Comparison of ENCODE assay signal across 26 mouse cellular contexts in the genomic region with DNA sequence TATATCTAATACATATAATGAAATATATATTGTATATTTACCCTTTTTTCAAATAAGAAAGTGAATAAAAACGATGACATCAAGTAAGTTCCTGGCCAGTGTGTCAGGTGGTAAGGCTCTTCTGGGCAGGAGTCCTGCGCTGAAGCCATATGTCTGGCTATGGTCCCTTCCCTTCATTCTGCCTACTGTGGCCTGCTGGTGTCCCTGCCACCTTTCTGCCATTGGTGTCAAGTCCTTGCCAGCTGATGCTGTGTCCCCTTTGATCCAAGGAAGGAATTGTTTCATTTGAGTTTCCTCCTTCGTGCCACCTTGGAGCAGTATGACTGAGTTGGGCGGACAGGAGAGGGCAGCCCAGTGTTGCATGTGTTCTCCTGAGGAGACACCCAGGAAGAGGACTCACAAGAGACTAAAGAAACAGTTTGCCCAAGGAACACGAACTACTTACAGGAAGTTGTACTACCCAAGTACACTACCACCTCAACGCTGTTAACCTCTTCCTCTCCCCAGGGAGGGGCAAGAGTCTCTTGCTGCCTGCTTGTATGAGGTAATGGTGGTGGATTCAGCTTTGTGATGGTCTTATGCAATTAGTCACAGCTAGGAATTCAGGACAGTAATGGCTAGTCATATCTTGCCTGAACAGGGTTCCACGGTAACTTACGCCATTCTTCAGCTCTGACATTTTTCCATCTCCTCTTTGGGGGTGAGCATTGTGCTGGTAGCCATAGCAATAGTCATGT. TPM values are rescaled to one million over a fixed set of nuclear protein-coding genes. Genes with fewer than 3 reads are reported as not detected.
DNase-seq lines count a peak whose midpoint lies in the region; ATAC-seq and TF ChIP-seq lines count a peak whose summit lies in the region.
"Had no signal": no experiment of that assay in that cellular context is flagged by ENCODE, and none has a peak within 500 bp of the region (broad histone marks: within the 10 kb centered on the region; RNA-seq: fewer than 3 reads in every experiment).

No protein-coding gene starts in this region.

- H3K27ac ChIP-seq in kidney, postnatal 0 days: no peak overlapping the region
- no peak overlapping the region for H3K27ac ChIP-seq in kidney, embryonic 16.5 days (ENCODE audit: low read length)
- no peak overlapping the region for H3K27ac ChIP-seq in forebrain, postnatal 0 days (ENCODE audit: low read depth, low read length)
- H3K27ac ChIP-seq: embryonic facial prominence, embryonic 15.5 days; forebrain, embryonic 15.5 days; heart, embryonic 15.5 days; hindbrain, embryonic 13.5 days; liver, embryonic 14.5 days; lung, embryonic 15.5 days; midbrain, embryonic 10.5 days had no signal

- H3K36me3 ChIP-seq in kidney, postnatal 0 days (ENCODE audit: insufficient read depth, low read length): peaks cover 24% of the 10 kb centered on the region
- H3K36me3 ChIP-seq in kidney, embryonic 16.5 days (ENCODE audit: insufficient read depth, low read length): peaks cover 15% of the 10 kb centered on the region
- H3K36me3 ChIP-seq in forebrain, postnatal 0 days (ENCODE audit: insufficient read depth): peaks cover 50% of the 10 kb centered on the region

- H3K27me3 ChIP-seq in kidney, postnatal 0 days (ENCODE audit: insufficient read depth, low read length): no peaks in the 10 kb centered on the region
- no peaks in the 10 kb centered on the region for H3K27me3 ChIP-seq in kidney, embryonic 16.5 days (ENCODE audit: insufficient read depth, low read length)
- no peaks in the 10 kb centered on the region for H3K27me3 ChIP-seq in forebrain, postnatal 0 days (ENCODE audit: insufficient read depth, low read length)
- H3K27me3 ChIP-seq: embryonic facial prominence, embryonic 15.5 days; forebrain, embryonic 15.5 days; heart, embryonic 15.5 days; hindbrain, embryonic 13.5 days; lung, embryonic 15.5 days had no signal

- intact Hi-C loops in left cerebral cortex, postnatal 14 days (cut with DNase I): no loop called here

- H3K4me1 ChIP-seq in kidney, postnatal 0 days (replicated peaks; ENCODE audit: insufficient read depth, low read length): peaks cover 3% of the 10 kb centered on the region; the same call in 1 of the 2 replicates
- H3K4me1 ChIP-seq in kidney, embryonic 16.5 days (ENCODE audit: insufficient read depth, low read length): 0 out of 2 replicates have a peak, but pooled peaks cover 2% of the 10 kb centered on the region
- no peaks in the 10 kb centered on the region for H3K4me1 ChIP-seq in forebrain, postnatal 0 days (ENCODE audit: insufficient read depth)
- H3K4me1 ChIP-seq: embryonic facial prominence, embryonic 15.5 days; forebrain, embryonic 15.5 days; lung, embryonic 15.5 days; midbrain, embryonic 10.5 days had no signal

- no peak overlapping the region for H3K9ac ChIP-seq in kidney, postnatal 0 days (ENCODE audit: low read depth, low read length)
- no peak overlapping the region for H3K9ac ChIP-seq in kidney, embryonic 16.5 days (replicated peaks; ENCODE audit: low read length)
- H3K9ac ChIP-seq in forebrain, postnatal 0 days: no peak overlapping the region
- H3K9ac ChIP-seq: embryonic facial prominence, embryonic 15.5 days; forebrain, embryonic 15.5 days; heart, embryonic 15.5 days; hindbrain, embryonic 13.5 days; liver, embryonic 14.5 days; lung, embryonic 15.5 days had no signal

- TF ChIP-seq CTCF in kidney, postnatal 0 days (IDR thresholded peaks at IDR 0.05; ENCODE audit: low read depth): peak; percentile 5; the same call in 1 of the 2 replicates
- TF ChIP-seq CTCF in forebrain, postnatal 0 days (IDR thresholded peaks at IDR 0.05; ENCODE audit: low read depth): no peak

- H3K9me3 ChIP-seq in kidney, postnatal 0 days (replicated peaks; ENCODE audit: low read length): no peaks in the 10 kb centered on the region
- H3K9me3 ChIP-seq in kidney, embryonic 16.5 days (ENCODE audit: low read length): no peaks in the 10 kb centered on the region
- H3K9me3 ChIP-seq in forebrain, postnatal 0 days (ENCODE audit: low read length): no peaks in the 10 kb centered on the region
- H3K9me3 ChIP-seq: embryonic facial prominence, embryonic 15.5 days; forebrain, embryonic 15.5 days; G1E; heart, embryonic 15.5 days; hindbrain, embryonic 13.5 days; lung, embryonic 15.5 days; midbrain, embryonic 10.5 days had no signal

- no peak overlapping the region for H3K4me2 ChIP-seq in kidney, postnatal 0 days (ENCODE audit: low read length)
- H3K4me2 ChIP-seq in kidney, embryonic 16.5 days (replicated peaks; ENCODE audit: low read depth, low read length): no peak overlapping the region
- no peak overlapping the region for H3K4me2 ChIP-seq in forebrain, postnatal 0 days (ENCODE audit: low read depth)
- H3K4me2 ChIP-seq: embryonic facial prominence, embryonic 15.5 days; forebrain, embryonic 15.5 days; heart, embryonic 15.5 days; hindbrain, embryonic 13.5 days; lung, embryonic 15.5 days had no signal

- no peak for ATAC-seq in kidney, postnatal 0 days (replicated peaks; ENCODE audit: low FRiP score, low read depth)
- ATAC-seq in kidney, embryonic 16.5 days (ENCODE audit: low FRiP score, low TSS enrichment): no peak
- peak; percentile 76 for ATAC-seq in granulocyte monocyte progenitor cell, adult 5-6 weeks (replicated peaks; ENCODE audit: poor library complexity, severe bottlenecking)
- no peak for ATAC-seq in forebrain, postnatal 0 days
- no peak for ATAC-seq in megakaryocyte, adult 5-6 weeks (ENCODE audit: poor library complexity, severe bottlenecking)
- ATAC-seq: forebrain, embryonic 15.5 days; inflammation-experienced regulatory T-cells, adult 6 months; midbrain, embryonic 16.5 days had no signal

- 84% methylated on average over 8 of the region's 8 CpGs for WGBS in kidney, postnatal 0 days
- 88% methylated on average over 8 of the region's 8 CpGs for WGBS in kidney, embryonic 16.5 days
- 90% methylated on average over 8 of the region's 8 CpGs for WGBS in forebrain, postnatal 0 days

- no peak for DNase-seq in kidney, postnatal 0 days (ENCODE audit: low spot score)
- DNase-seq in brain, adult 2 months (ENCODE audit: low read depth, low spot score): peak; percentile 85
- peak; percentile 63 to 72 for DNase-seq in cerebellum, postnatal 10 days
- no peak for DNase-seq in forebrain, postnatal 0 days
- DNase-seq in left cerebral cortex, postnatal 14 days (ENCODE audit: low spot score in 2 of 2): no peak
- DNase-seq: adrenal gland, adult 2 months; gastrocnemius, postnatal 25 days; heart, postnatal 36 days; kidney, adult 18-20 months; kidney, postnatal 10 days; layer of hippocampus, postnatal 36 days; lung, postnatal 4 days; thymus, postnatal 25 days had no signal

- no peak overlapping the region for H3K4me3 ChIP-seq in kidney, postnatal 0 days (replicated peaks; ENCODE audit: low read depth, low read length)
- H3K4me3 ChIP-seq in kidney, embryonic 16.5 days (ENCODE audit: low read length): no peak overlapping the region
- no peak overlapping the region for H3K4me3 ChIP-seq in forebrain, postnatal 0 days (ENCODE audit: low read depth, low read length)
- H3K4me3 ChIP-seq: embryonic facial prominence, embryonic 15.5 days; forebrain, embryonic 15.5 days; heart, embryonic 15.5 days; hindbrain, embryonic 13.5 days; lung, embryonic 15.5 days; midbrain, embryonic 10.5 days had no signal

RNA-seq across cellular contexts. Expression of gene Rasl10a, which starts 15.1 kb away (rescaled TPM):
- polyA plus RNA-seq in kidney, postnatal 0 days (2015; fragmentation: Nextera tagmentation; extraction: Ambion mirVana): 1.9 and 2.7 TPM in 2 replicates
- 2.9 and 3.0 TPM in 2 replicates for polyA plus RNA-seq in kidney, embryonic 16.5 days (2015; fragmentation: Nextera tagmentation; extraction: Ambion mirVana)
- total RNA-seq in granulocyte monocyte progenitor cell, adult 5-6 weeks (2014; fragmentation: Nextera tagmentation): not detected in 2 replicates
- total RNA-seq in granulocyte monocyte progenitor cell, adult 5-6 weeks (2017): not detected in 2 replicates
- 2.3 and 6.8 TPM in 2 replicates for total RNA-seq in forebrain, postnatal 0 days (2014; rRNA removed)
- polyA plus RNA-seq in forebrain, postnatal 0 days (2015; fragmentation: Nextera tagmentation; extraction: Ambion mirVana): 4.5 and 5.3 TPM in 2 replicates
- total RNA-seq in megakaryocyte, adult 5-6 weeks (2015): not detected in 2 replicates
- total RNA-seq in megakaryocyte, adult 5-6 weeks (2017): not detected in 2 replicates
- total RNA-seq in left cerebral cortex, postnatal 14 days (2021): 10 to 100 TPM; 61.7 to 63.2 TPM
- total RNA-seq: gastrocnemius, postnatal 25 days had no signal
- polyA plus RNA-seq: inflammation-experienced regulatory T-cells, adult 6 months had no signal

RNA-seq across cellular contexts. Expression of gene Gas2l1, which starts 22.3 kb away (rescaled TPM):
- polyA plus RNA-seq in kidney, postnatal 0 days (2015; fragmentation: Nextera tagmentation; extraction: Ambion mirVana): 27.2 and 30.3 TPM in 2 replicates
- polyA plus RNA-seq in kidney, embryonic 16.5 days (2015; fragmentation: Nextera tagmentation; extraction: Ambion mirVana): 28.4 and 28.7 TPM in 2 replicates
- 1.0 TPM in 1 of 2 replicates, not detected in the other for total RNA-seq in granulocyte monocyte progenitor cell, adult 5-6 weeks (2014; fragmentation: Nextera tagmentation)
- total RNA-seq in granulocyte monocyte progenitor cell, adult 5-6 weeks (2017): 1.2 and 1.3 TPM in 2 replicates
- total RNA-seq in forebrain, postnatal 0 days (2014; rRNA removed): 25.9 and 30.7 TPM in 2 replicates
- 18.7 and 23.3 TPM in 2 replicates for polyA plus RNA-seq in forebrain, postnatal 0 days (2015; fragmentation: Nextera tagmentation; extraction: Ambion mirVana)
- total RNA-seq in megakaryocyte, adult 5-6 weeks (2015): 1.5 and 2.4 TPM in 2 replicates
- total RNA-seq in megakaryocyte, adult 5-6 weeks (2017): 0.89 and 1.1 TPM in 2 replicates
- 10 to 100 TPM; 60.9 to 70.2 TPM for total RNA-seq in left cerebral cortex, postnatal 14 days (2021)

RNA-seq across cellular contexts. Expression of gene Rhbdd3, which starts 55.9 kb away (rescaled TPM):
- 26.8 and 28.3 TPM in 2 replicates for polyA plus RNA-seq in kidney, postnatal 0 days (2015; fragmentation: Nextera tagmentation; extraction: Ambion mirVana)
- polyA plus RNA-seq in kidney, embryonic 16.5 days (2015; fragmentation: Nextera tagmentation; extraction: Ambion mirVana): 35.1 and 39.0 TPM in 2 replicates
- total RNA-seq in granulocyte monocyte progenitor cell, adult 5-6 weeks (2014; fragmentation: Nextera tagmentation): 20.0 and 25.8 TPM in 2 replicates
- total RNA-seq in granulocyte monocyte progenitor cell, adult 5-6 weeks (2017): 15.7 and 42.7 TPM in 2 replicates
- total RNA-seq in forebrain, postnatal 0 days (2014; rRNA removed): 31.0 and 34.5 TPM in 2 replicates
- polyA plus RNA-seq in forebrain, postnatal 0 days (2015; fragmentation: Nextera tagmentation; extraction: Ambion mirVana): 33.3 and 36.6 TPM in 2 replicates
- 2.6 and 6.0 TPM in 2 replicates for total RNA-seq in megakaryocyte, adult 5-6 weeks (2015)
- total RNA-seq in megakaryocyte, adult 5-6 weeks (2017): 11.5 and 14.5 TPM in 2 replicates
- total RNA-seq in left cerebral cortex, postnatal 14 days (2021): 10 to 100 TPM; 21.7 to 24.6 TPM

RNA-seq across cellular contexts. Expression of gene Ap1b1, which starts 56.2 kb away (rescaled TPM):
- polyA plus RNA-seq in kidney, postnatal 0 days (2015; fragmentation: Nextera tagmentation; extraction: Ambion mirVana): 54.5 and 61.6 TPM in 2 replicates
- 76.9 and 79.1 TPM in 2 replicates for polyA plus RNA-seq in kidney, embryonic 16.5 days (2015; fragmentation: Nextera tagmentation; extraction: Ambion mirVana)
- 44.9 and 46.4 TPM in 2 replicates for total RNA-seq in granulocyte monocyte progenitor cell, adult 5-6 weeks (2014; fragmentation: Nextera tagmentation)
- 23.4 and 35.8 TPM in 2 replicates for total RNA-seq in granulocyte monocyte progenitor cell, adult 5-6 weeks (2017)
- 84.7 and 95.6 TPM in 2 replicates for total RNA-seq in forebrain, postnatal 0 days (2014; rRNA removed)
- polyA plus RNA-seq in forebrain, postnatal 0 days (2015; fragmentation: Nextera tagmentation; extraction: Ambion mirVana): 64.8 and 78.8 TPM in 2 replicates
- 38.8 and 39.4 TPM in 2 replicates for total RNA-seq in megakaryocyte, adult 5-6 weeks (2015)
- total RNA-seq in megakaryocyte, adult 5-6 weeks (2017): 37.0 and 38.3 TPM in 2 replicates
- total RNA-seq in left cerebral cortex, postnatal 14 days (2021): 100 to 1,000 TPM; 138 to 142 TPM

RNA-seq across cellular contexts. Expression of gene Ewsr1, which starts 56.3 kb away (rescaled TPM):
- 477 and 504 TPM in 2 replicates for polyA plus RNA-seq in kidney, postnatal 0 days (2015; fragmentation: Nextera tagmentation; extraction: Ambion mirVana)
- polyA plus RNA-seq in kidney, embryonic 16.5 days (2015; fragmentation: Nextera tagmentation; extraction: Ambion mirVana): 859 and 884 TPM in 2 replicates
- 342 and 407 TPM in 2 replicates for total RNA-seq in granulocyte monocyte progenitor cell, adult 5-6 weeks (2014; fragmentation: Nextera tagmentation)
- total RNA-seq in granulocyte monocyte progenitor cell, adult 5-6 weeks (2017): 626 and 725 TPM in 2 replicates
- total RNA-seq in forebrain, postnatal 0 days (2014; rRNA removed): 271 and 355 TPM in 2 replicates
- 362 and 390 TPM in 2 replicates for polyA plus RNA-seq in forebrain, postnatal 0 days (2015; fragmentation: Nextera tagmentation; extraction: Ambion mirVana)
- 129 and 153 TPM in 2 replicates for total RNA-seq in megakaryocyte, adult 5-6 weeks (2015)
- 326 and 348 TPM in 2 replicates for total RNA-seq in megakaryocyte, adult 5-6 weeks (2017)
- total RNA-seq in left cerebral cortex, postnatal 14 days (2021): 100 to 1,000 TPM; 288 to 295 TPM

Comparison
In these comparisons a context has a peak if more than half of its experiments do, and no peak if none do; other contexts are left out.
1. DNase-seq: peak in brain, adult 2 months (single experiment) and cerebellum, postnatal 10 days (2 of 2); none in kidney, postnatal 0 days (single experiment), forebrain, postnatal 0 days (single experiment) and left cerebral cortex, postnatal 14 days (0 of 2).